Mouse (Mus musculus): ENCODE data around the gene Zer1.
A peak's percentile ranks its signal among the peaks of the same experiment; 100 is the strongest.
"Not testable (repeated sequence)": the region's sequence is repeated elsewhere in the genome, so short reads cannot be mapped to it uniquely, and the experiment has no call there.

The Zer1 gene

DNA sequence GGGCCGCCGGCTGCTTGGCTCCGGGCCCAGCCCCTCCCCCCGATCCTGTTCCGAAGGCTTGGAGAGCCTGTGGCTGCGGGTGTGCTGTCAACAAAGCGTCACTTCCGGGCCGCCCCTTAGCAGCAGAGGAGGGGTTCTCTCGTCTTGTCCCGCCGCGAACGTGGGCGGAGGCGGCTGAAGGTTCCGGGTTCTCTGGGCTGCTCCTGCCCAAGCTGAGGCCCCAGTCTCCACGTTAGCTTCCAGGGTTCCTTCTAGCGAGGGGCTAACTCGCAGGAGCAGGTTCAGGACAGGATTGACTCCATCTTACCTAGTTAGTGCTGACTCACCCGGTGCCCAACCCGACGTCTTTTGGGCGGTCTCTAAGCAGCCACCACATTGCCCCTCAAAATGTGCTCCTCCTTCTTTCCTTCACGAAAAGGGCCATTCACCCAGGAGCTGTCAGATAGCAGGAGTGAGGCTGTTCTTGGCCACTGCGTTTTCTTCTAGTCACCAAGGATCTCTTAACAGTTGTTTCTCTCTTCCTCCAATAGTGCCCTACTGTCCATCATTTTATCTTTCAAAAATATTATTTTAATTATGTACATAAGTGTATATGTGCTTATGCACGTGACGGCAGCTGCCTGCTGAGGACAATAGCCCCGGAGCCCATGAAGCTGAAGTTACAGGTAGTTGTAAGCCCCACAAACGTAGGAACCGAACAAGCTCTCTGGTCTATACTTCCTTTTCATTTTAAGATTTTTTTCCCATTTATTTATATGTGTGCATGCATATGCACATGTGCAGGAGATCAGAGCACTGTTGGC is at the start of gene Zer1:
Zer1 (minus strand) TSS at position 114 of the 803 bp plus-strand sequence.
- peak; percentile 81 for DNase-seq (ENCODE audit: low read depth)

DNA sequence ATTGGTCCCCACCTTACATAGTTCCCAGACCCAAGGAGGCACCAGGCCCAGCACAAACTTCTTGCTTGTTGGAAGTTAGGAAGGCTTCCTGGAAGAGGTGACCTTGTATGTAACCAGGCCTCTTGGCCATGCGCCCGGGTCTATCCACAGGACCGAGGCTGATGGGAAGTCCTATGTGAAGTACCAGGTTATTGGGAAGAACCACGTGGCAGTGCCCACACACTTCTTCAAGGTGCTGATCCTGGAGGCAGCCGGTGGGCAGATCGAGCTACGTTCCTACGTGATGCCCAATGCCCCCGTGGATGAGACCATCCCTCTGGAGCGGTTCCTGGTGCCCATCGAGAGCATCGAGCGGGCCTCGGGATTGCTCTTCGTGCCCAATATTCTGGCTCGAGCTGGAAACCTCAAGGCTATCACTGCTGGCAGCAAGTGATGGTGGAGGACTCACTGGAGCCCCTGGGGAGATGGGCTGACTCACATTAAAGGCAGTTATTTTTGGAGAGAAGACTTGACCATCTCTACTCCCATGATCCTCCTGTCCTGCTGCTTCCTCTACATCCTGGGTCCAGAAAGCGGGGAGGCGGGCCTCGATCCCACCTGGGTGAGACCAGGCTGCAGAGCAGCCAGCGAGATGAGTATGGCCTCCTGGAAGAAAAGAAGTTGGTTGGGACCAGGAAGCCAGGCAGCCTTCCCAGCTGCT is 49.3 kb upstream of the Zer1 start:
- DNase-seq (ENCODE audit: low read depth): no peak

DNA sequence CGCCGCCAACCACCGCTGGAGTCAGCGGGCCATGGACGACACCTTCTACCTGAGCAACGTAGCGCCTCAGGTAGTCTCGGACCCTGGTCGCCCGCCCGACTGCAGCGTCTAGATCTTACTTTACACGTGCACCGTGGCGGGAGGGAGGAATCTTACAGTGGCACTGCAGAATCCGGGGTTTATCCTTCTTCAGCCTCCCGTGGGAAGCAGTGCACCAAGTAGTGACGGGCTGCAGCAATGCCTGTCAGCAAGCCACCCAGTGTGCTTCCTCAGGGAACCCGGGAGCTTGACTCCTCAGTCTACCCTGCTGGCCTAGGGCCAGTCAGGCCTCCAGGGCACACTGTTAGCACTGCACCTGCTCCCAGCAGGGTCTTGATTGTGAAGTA is 47.6 kb upstream of the Zer1 start:
- no peak for DNase-seq (ENCODE audit: low read depth)

DNA sequence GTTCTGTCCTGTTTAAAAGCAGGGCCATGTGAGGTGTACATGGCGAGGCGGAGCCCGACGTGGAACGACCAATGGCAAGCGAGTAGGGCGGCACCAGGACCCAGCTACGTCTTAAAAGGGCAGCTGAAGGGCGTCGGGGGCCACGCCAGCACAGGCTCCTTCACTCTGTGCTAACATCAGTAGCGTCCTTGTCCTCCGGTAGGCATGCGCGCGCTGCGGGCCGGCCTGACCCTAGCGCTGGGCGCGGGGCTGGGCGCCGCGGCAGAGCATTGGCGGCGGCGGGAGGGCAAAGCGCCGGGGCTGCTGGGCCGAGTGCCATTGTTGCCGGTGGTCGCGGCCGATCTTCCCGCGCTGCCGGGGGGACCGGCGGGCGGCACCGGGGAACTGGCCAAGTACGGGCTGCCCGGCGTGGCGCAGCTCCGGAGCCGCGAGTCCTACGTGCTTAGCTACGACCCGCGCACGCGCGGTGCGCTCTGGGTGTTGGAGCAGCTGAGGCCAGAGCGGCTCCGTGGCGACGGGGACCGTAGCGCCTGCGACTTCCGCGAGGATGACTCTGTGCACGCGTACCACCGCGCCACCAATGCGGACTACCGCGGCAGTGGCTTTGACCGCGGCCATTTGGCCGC is 47.1 kb upstream of the Zer1 start, which contains the start of gene Endog:
Endog (plus strand) TSS at position 123 of the 626 bp plus-strand sequence.
- DNase-seq (ENCODE audit: low read depth): peak; percentile 57

DNA sequence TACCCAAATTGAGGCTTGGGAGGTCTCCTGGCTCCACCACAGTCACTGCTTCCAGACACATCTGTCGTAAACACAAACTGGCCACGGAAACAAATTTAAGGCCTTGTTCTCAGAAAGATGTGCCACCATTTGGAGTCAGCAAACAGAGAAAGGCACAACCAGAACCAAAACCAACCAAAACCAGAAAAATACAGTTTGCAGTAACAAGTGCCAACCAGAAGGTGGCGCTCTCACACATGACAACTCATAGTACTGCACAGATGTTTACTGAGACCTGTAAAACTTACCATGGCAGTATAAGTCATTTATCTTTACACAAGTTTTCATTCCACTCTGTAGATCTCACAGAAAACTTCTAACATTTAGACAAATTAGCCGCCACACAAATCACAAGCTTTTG is 42.3 kb upstream of the Zer1 start:
- DNase-seq (ENCODE audit: low read depth): no peak

DNA sequence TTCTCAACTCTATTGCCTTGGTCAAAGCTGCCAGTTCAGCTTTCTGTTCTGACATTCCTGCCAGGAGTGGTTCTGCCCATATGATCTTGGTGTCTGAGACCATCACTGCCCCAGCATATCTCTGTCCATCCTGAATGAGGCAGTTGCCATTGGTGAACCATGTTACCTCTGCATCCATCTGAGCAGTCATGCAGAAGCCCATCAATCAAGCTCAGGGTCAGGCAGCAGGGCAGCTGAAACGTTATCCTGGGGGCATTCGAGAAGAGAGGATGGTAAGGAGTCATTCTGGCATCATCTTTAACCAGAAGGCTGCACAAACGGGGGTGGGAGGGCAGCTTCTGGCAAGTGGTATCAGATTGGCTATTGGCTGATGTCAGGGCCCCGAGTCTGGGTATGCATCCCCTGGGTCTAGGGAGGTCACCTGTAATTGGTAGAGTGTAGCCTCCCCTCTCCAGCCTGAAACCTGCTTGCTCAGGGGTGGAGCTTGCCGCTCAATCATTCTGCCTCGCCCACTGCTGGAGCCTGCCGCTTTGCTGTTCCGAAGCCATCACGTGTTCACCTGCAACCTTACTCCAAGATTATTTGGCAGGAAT is 40.1 kb upstream of the Zer1 start:
- no peak for DNase-seq (ENCODE audit: low read depth)

DNA sequence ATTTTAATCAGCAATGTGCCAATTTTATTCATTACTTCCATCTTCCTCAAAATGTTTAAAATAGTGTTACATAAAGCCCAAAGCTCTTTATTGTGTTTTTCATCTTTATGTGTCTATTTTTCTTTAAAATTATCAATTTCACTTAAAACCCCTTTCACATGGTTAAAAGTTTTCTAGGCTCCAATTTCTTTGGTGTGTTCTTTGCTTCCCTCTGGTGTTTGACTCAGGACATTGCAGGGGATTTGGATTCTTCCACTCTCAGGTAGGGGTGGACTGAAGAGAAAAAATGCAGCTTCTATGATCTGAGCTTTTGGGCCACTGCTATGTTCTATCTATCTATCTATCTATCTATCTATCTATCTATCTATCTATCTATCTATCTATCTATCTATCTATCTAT is 37.4 kb upstream of the Zer1 start:
- peak; percentile 54 for DNase-seq (ENCODE audit: low read depth)

DNA sequence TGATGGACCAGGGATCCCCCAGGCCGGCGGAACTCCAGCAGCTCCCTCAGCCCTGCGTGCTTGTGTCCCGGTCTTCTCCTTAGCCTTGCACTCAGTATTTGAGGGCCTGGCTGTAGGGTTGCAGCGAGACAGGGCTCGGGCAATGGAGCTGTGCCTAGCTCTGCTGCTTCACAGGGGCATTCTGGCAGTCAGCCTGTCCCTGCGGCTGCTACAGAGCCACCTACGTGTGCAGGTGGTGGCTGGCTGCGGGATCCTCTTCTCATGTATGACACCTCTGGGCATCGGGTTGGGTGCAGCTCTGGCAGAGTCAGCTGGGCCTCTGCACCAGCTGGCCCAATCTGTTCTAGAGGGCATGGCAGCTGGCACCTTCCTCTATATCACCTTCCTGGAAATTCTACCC is 35.5 kb upstream of the Zer1 start:
- DNase-seq (ENCODE audit: low read depth): not testable (repeated sequence)

DNA sequence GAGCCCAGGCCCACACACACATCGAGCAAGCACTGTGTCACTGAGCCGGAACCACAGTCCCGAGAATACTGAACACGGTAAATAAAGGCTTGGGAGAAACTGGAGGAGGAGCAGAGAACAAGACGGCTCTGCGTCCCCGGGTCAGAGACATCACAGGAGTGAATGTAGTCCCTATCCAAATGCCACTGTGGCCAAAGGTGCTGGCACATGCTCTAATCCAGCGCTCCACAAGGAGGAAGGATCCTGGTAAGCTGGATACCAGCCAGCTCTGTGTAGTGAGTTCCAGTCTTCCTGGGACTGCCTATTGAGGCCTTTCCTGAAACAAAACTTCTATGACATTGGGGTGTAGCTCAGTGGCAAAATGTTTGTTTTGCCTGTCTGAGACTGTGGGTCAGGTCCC is 28.2 kb upstream of the Zer1 start:
- no peak for DNase-seq (ENCODE audit: low read depth)

DNA sequence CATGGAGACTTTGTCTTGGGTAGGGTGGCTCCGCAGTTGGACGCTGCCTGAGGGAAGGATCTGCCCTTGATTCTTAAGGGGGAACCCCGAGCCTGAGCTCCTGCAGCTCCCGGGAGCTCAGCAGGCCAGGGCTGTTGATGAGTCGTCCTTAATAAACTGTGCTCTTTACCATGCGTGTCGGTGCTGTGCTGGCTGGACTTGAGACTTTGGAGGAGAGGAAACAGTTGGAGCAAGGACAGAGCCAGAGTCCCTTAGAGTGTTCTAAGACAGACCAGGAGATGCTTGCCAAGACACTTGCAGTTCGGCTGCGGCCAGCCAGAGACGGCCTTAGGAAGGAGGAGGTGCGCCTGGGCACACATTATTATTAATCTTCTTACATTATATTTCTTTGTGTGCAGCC is 27.5 kb upstream of the Zer1 start:
- no peak for DNase-seq (ENCODE audit: low read depth)

DNA sequence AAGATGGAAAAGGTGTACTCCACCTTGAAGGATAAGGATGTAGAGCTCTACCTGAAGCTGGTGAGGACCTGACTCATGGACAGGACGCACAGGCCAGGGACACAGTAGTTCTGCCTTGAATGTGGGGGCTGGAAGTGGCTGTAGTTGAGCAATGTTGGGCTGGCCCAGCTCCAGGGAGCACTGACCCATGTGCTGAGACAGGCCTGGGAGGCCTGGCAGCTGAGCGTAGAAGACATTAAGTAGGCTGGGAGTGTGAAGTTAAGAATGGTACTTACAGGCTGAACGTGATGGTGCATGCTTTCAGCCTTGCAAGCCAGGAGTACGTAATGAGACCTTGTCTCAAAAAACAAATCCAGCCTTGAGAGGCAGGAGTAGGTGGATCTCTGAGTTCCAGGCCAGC is 23.1 kb upstream of the Zer1 start:
- DNase-seq (ENCODE audit: low read depth): no peak

DNA sequence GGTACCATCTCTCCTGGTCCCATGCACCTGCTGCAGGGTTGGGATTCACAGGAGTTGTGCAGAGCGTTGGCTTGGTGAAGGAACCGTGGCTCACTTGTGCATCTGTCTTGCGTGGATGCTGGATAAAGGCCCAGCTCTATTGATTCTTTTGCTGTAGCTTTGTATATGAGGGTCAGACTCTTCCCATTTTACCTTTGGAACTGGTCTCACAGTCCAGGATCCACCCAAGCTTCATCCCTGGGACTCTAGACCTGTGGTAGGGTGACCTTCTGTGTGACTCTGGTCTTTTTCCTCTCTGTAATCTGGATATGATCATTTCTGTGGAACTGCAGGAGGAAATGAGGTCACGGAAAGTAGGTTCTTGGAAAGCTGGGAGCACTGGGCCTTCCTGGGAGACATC is 20.1 kb upstream of the Zer1 start:
- DNase-seq (ENCODE audit: low read depth): no peak

DNA sequence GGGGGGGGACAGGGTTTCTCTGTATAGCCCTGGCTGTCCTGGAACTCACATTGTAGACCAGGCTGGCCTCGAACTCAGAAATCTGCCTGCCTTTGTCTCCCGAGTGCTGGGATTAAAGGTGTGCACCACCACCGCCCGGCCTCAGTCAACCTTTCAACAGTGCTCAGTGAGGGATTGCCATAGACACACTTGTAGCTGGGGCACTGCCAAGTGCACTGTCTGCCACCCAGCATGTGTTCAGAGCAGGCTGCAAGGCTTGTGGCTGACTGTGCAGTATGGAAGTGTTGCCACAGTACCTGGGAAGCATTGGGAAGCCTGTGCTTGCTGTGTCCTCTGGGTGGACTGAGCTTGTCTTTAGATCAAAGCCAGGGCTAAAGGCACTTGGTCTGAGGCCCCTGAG is 15.6 kb upstream of the Zer1 start:
- DNase-seq (ENCODE audit: low read depth): not testable (repeated sequence)

DNA sequence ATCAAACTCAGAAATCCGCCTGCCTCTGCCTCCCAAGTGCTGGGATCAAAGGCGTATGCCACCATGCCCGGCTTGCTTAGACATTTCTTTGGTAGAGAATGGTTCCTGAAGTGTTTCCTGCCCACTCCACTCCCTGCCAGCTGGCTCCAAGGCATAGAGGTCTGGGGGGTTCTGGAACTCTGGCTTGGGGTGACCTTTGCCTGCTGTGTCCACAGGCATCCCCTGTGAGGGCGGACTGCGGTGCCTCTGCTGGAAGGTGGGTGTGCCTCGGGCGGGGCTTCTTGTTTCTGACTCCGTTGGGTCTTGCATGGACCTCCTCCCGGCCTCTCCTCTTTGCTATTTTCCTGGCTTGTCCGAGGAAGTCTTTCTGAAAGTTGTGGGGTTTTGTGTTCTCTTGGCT is 12.1 kb upstream of the Zer1 start:
- no peak for DNase-seq (ENCODE audit: low read depth)

DNA sequence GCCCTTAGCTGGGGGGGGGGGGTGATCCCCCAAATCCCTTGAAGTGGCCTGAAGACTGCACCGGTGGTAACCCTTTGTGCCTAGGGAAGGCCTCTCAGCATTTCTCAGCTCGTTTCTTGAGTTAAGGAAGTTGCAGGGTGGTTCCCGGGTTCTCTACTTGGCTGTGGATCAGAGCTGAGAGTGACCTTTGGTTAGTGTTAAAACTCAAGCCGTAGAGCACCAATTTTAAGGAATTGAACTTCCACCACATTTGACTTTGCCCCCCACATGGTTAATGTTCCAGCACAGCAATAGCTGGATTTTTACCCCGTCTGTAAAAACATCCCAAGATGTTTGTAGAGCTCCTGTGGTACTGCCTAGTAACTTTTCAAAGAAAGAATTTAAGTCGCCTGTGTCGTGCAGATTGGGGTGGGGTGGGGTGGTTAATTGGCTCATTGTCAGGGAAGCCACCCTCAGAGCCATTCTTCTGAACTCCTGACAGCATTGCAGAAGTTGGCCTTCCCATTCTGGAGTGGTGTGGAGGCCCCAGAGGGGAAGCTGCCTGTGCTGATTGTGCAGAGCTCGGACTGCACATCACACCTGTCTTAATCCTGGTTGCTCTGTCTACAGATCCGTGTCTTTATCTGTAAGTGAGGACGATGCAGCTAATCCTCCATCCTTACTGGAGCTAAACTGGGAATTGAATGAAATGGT is 10.7 kb upstream of the Zer1 start:
- DNase-seq (ENCODE audit: low read depth): no peak

DNA sequence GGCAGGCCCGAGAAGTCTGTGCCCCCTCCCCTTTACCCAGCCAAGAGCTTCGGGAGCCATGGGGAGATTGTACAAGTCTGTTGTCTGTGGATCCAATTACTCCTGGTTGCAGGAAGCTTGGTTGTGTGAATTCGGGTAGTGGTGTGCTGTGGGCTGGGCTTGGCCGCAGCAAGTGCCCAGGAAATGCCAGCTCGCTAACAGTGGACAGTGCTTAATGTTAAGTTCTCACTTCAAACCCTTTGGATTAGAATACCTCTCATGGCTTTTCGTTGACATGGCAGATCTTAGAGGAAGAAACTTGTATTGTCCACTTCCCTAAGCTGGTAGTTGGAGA is 10.0 kb upstream of the Zer1 start:
- DNase-seq (ENCODE audit: low read depth): no peak

DNA sequence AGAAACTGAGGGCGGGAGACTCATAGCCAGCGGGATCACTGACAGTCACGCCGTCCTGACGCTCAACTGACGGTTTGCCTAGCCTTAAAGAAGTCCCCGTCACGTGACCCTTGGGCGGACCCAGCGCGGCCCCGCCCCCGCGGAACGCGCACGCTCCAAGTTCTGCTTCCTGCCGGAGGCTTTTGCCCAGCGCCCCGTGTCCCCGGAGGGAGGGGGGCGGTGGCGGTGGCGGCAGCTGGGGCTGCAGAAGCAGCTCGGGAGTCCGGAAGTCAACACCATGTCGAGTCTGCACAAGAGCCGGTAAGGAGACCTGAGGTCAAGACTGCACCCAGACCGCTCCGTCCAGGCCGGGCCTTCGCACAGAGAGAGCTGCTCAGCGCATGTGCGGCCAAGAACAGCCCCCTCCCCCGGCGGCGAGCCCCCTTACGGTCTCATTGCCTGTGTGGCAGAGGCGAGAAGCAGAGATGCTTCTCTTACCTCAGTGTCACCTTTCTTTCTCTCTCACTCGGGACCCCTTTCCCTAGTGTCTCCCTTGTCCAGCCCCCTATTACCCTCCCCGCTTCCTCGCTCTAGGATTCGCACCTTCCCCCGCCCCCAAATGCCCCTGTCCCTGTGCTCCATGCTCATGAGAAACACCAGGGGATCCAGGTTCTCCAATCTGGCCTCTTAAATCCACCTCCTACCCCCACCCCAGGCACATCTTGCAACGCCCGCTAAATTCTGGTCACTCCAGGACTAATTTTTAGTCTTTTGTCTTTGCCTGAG is 9.4 kb upstream of the Zer1 start, which contains the start of gene Tbc1d13:
Tbc1d13 (plus strand) TSS at position 134 of the 765 bp plus-strand sequence.
- DNase-seq (ENCODE audit: low read depth): peak; percentile 95

DNA sequence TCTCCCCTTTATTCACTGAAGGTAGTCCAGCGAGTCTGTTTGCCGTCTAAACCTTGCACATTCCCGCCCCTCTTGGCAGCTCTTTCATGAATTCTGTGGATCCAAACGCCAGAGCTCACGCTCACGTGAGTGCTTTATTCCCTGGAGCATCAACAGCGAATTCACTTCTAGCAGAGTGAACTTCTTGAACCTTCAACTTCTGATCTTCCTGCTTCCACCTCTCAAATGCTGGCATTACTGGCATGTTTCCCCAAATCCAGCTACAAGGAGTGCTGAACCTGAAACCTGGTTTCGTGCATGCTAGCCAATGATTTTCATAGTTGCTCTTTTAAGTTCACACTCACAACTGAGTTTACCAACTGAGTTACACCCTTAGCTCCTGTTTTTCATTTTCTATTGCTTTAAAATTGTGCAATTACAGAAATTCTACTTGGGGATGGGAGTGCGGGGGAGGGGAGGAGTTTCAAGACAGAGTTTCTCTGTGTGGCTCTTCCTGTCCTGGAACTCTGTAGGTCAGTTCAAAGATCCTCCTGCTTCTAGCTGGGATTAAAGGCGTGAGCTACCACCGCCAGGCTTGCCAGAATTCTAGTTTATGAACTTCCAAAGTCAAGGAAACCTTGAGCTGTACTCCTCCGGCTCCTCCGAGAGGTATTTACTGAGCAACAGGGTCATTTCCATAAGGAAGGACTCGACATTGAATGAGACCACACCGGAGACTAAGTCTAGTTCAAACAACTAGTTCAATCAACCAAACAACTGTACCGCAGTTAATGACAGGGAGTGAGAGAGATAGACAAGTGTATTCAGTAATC is 8.6 kb upstream of the Zer1 start:
- DNase-seq (ENCODE audit: low read depth): no peak

DNA sequence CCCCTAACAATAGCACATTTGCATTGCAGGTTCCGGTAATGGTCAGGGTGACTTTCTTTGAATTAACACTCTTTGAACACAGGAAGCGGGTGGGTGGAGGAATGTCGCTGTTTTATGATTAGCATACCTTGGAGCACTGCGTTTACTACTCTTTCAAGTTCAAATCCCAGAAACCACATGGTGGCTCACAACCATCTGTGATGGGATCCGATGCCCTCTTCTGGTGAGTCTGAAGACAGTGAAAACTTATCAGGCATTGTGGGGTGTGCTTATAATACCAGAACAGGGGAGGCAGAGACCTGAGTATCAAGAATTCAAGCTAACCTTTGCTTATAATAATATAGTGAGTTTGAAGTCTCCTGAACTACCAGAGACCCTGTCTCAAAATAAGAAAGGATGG is 6.9 kb upstream of the Zer1 start:
- not testable (repeated sequence) for DNase-seq (ENCODE audit: low read depth)

DNA sequence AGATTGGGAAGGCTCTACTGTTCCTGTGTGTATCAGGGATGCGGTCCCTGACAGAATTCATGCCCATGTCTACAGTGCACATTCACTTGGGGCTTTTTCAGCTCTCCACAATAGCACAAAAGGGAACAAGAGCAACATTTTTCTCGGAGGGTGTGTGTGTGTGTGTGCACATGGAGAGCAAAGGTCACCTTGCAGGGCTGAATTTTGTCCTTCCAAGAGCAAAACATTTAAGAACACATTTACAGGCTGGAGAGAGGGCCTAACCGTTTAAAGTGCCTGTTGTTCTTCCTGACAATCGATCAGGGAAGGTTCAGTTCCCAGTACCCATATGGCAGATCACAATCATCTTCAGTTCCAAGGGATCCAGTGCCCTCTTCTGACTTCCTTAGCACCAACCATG is 5.8 kb upstream of the Zer1 start:
- DNase-seq (ENCODE audit: low read depth): no peak

DNA sequence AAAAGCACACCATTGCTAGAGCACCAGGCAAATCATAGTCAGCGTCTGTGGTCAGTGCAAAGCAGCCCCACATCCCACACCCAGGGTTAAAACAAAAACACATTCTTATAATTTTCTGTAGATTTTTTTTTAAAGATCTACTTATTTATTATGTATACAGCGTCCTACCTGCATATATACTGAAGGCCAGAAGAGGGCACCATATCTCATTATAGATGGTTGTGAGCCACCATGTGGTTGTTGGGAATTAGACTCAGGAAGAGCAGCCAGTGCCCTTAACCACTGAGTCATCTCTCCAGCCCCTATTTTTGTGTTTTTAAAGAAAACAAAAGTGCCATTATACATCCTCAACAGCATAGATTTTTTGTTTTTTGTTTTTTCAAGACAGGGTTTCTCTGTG is 4.4 kb upstream of the Zer1 start:
- peak; percentile 37 for DNase-seq (ENCODE audit: low read depth)

Data from c-Kit-positive CD71-negative TER-119-negative erythroid progenitor cells, embryonic 14.5 days (primary cell).